Mouse (Mus musculus) adrenal gland, postnatal 10 days (tissue): Measurements from ENCODE around the gene Chtf18. TPM values are rescaled to one million over a fixed set of nuclear protein-coding genes. Genes with fewer than 3 reads are reported as not detected.
"Not testable (repeated sequence)": the region's sequence is repeated elsewhere in the genome, so short reads cannot be mapped to it uniquely, and the experiment has no call there.

ENCODE experiments used
- DNase-seq: peaks from one replicate; pipeline ENCODE4 v3.0.0; 2021; ENCODE audit warnings: mixed read lengths
- long read RNA-seq, 2 experiments: library from polyadenylated mRNA; stranded (forward); transcript quantifications; one replicate each; pipeline ENCODE4 v2.0.0; 2021
- total RNA-seq, 2 experiments: library from RNA; stranded (reverse); gene quantifications; 2 replicates each; pipeline ENCODE4 v1.2.3; 2021

Gene Chtf18
- 10 to 100 TPM in 1 of 2 experiments, 1 to 10 TPM in 1; 7.9 to 11.2 TPM for total RNA-seq
- long read RNA-seq, experiment 1, transcript Chtf18-206 (22 exons, 3,208 nt) = major isoform, 6 of 13 reads
- long read RNA-seq, experiment 1, partial matches to known transcripts = 1 of 13 reads
- long read RNA-seq, experiment 1, other reads (novel, unspliced or antisense) = 4 of 13 reads
- long read RNA-seq, experiment 2, transcript Chtf18-206 (22 exons, 3,208 nt) = major isoform, 6 of 15 reads
- long read RNA-seq, experiment 2, partial matches to known transcripts = 2 of 15 reads
- long read RNA-seq, experiment 2, other reads (novel, unspliced or antisense) = 4 of 15 reads

DNA sequence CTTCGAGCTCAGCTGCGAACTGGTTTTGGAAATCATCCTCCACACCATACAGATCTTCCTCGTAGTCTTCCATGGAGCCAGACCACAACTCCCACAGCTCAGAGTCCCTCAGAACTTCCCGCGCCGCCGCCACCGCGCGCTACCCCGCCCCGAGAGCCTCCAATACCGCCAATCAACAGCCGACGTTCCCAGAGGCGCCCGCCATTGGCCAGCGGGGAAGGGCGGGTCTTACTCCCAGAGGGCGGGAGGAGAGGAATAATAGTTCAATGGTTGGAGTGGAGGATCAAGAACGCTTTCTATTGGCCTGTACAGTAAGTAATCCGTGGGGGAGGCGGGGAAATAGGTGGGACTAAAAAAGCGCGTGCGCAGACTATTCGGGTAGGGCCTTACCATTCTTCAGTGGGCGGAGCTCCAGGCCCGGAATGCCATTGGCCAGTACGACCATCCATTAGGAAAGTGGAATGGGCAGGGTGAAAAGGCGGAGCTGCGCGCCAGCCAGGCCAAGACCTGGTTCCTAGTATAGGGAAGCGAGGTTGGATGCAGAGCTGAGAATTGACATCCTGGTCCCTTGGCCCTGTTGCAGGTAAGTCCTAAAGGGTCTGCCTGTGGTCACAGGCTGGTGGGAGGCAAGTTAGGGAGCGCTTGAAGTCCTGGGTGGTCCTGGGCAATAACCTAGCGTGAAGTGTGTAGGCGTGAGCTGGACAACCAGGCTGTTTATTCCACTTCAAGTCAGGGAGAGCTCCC, at the start of gene Chtf18, which contains the start of gene Rpusd1:
TSS of gene Chtf18 (minus strand) at position 155 of the 744 bp plus-strand sequence.
TSS of gene Rpusd1 (plus strand) at position 406 of the 744 bp plus-strand sequence.
- DNase-seq = peak; percentile 98

DNA sequence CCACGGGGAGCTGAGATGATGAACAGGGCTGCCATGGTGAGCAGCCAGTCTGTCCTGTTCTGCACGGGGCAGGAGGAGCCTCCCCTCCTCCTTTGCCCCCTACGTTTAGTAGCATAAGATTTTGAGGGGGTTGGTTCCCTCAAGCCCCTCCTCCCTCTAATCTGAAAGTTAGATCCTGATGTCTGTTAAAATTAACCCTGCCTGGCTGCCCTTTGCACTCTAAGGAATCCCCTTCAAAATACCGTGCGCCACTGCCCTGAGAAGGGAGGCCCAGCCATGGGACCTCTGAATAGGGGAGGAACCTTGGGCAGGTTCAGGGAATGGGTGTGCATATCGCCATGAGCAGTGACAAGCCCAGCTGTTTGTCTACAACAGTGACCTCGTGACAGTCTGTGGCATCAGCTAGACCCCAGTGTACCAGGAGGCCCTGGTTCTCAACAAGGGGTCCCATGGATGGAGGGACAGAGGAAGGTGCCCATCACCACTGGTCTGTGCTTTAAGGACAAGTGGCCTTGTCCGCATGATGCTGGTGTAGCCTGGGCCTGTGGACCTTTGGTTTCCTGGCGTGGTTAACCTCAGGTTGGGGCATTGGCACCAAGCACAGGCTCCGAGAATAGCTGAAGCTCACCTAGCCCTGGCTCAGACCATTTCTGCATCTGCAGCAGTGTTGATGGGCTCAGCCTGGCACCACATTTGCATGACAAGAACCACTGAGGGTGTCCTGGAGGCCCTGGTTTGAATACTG, 48.3 kb upstream of the Chtf18 start:
- DNase-seq = no peak

DNA sequence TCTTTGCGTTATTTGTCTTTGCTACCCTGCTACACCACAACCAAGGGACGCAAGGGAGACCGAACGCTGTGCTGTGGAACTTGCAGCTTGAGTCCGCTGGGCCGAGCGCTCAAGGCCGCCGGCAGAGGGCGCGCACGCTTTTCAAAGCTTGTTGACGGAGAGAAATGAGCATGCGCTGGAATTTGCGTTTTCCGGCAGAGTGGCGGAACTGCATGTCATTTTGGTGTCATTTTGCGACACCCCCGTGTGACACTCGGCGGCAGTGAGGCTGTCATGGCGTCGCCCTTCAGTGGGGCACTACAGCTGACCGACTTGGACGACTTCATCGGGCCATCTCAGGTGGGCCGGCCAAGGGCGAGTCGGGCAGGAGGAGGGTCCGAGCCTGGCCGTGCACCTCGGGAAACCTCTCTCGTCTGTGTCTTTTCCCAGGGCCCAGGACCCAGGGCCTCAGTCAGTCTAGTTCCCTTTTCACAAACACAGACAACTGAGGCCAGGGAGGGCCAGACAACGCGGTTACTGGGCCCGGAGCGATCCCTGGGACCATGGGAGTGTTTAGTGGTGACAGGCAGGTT, 46.4 kb upstream of the Chtf18 start, which contains the start of gene Narfl:
TSS of gene Narfl (plus strand) at position 228 of the 572 bp plus-strand sequence.
- peak; percentile 98 for DNase-seq

DNA sequence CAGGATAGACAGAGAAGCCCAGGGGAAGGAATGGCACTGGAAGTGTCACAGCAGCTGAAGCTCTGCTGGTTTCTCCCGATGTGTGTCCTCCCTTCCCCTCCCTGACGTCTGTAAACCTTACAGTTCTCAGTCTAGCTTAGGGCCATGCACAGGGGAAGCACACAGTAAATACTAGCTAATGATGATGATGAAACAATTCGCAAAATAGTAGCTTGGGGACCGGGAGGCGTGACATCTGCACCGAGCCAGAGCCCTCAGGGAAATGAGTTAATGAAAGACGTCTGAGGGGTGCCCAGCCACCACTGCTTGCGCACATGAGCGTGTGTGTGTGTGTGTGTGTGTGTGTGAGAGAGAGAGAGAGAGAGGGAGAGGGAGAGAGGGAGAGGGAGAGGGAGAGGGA, 42.1 kb upstream of the Chtf18 start:
- no peak for DNase-seq

DNA sequence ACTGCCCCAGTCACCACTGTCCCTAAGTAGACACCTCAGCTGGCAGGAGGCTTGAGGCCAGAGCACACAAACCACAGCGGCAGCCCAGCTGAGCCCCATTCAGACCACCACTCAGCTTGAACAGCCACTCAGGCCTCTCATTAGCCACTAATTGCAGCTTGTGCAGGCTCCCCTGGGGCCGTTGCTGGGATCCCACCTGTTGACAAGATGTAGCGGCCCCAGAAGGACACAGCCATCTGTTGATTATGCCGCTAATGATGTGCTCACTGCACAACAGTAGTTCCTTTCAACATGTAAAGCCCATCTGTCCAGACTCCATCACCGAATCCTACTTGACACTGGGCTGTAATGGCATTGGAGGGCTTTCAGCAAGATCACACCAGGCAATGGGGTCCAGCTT, 38.7 kb upstream of the Chtf18 start:
- DNase-seq = no peak

DNA sequence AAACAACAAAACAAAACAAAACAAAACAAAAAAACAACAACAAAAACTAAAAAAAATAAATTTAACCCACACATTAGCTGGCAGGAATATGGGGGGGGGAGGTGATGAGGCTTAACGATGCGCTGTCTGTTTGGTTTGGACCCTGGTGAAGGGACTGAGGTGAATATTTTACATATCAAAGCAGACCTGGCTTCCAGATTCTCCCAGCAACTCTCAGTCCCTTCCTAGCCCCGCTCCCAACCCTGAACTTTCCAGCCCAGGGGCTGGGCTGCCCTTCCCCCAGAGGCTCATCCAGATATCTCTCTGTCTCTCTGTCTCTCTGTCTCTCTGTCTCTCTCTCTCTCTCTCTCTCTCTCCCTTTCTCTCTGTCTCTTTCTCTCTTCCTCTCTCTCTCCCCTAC, 35.4 kb upstream of the Chtf18 start:
- DNase-seq = no peak

DNA sequence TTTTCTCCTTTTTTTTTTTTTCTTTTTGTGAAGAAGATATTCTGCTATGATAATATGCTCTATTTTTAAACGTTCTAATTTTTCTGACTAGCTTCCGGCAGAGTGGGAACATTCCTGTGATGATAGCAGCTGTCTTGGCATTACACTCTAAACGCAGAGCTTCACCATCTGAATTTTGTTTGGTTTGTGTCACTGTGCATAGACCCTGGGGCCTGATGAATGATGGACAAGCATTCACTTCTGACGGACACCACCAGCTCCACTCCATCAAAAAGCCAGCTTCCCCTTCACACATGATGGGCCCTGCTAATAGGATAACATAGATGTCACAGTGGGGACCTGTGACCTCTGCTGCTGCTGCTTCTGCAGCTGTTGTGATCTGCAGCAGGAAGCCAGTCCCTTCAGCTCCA, 34.3 kb upstream of the Chtf18 start:
- no peak for DNase-seq

DNA sequence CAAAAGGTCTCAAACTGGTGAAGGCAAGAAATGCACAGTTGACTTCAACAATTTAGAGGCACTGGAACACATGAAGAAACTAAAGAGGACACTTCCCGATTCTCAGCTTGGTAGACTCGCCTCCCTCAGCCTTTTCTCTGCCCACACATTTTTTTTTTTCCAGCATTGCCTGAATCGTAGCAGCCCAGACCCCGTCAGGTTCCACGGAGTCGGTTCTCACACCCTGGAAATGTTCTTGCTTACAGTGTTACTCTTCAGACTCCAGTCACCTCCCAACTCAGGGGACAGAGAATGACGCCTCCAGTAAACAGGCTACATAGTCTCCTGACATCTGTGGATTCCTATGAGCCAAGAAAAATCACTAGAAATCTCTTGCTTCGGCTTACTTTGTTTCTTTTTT, 32.9 kb upstream of the Chtf18 start:
- DNase-seq = no peak

DNA sequence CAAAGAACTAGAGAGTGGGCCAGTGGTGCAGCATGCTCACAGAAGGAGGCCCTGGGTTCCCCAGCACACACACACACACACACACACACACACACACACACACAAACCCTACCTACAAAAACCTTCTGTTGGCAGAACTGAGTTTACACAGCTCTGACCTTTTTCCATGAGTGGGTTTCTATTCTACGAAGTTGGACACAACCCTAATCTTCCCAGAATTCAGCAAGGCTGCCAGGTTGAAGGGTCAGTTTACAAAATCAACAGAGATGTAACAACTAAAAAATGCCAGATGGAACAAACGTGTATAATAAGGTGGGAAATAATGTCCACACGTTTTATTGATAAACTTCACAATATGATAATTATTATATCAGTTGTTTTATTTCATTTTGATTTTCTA, 30.5 kb upstream of the Chtf18 start:
- no peak for DNase-seq

DNA sequence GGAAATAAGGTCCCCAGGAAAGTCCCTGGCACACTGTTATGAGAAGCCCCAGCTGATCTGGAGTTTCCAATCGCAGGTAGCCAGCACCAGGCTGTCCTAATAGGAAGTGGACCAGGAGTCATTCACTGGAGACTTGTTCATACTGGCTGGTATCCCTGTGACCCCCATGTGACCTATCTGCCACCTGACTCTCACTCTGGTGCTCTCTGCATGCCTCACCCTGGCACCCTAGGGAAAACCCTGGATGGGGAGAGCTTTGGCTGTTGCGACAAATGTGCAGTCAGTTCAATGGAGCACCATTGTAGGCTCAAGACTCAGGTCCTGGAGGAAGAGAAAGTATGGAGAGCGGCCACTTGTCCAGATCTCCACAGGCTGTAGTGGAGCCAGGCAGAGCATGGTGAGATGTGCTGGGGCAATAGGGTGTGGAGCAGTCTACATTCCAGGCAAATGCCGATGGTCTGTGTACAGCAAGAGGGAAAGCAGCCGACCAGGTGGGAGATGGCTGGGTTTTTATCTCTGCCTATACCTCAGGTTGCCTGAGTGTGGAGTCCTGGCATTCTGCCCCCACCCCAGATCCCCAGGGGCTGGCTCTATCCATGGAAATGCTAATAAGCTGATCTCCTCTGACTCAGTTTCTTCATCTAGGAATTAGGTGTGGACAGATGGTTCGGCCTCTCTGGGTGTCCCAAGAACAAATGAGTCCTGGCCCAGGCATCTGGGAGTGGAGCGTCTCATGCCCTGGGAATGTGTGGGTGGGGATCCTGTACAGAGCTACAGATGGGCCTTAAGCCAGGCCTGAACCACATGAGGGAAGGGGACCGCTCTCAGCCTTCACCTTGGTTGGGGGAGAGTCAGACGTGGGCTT, 29.4 kb upstream of the Chtf18 start:
- DNase-seq = no peak

DNA sequence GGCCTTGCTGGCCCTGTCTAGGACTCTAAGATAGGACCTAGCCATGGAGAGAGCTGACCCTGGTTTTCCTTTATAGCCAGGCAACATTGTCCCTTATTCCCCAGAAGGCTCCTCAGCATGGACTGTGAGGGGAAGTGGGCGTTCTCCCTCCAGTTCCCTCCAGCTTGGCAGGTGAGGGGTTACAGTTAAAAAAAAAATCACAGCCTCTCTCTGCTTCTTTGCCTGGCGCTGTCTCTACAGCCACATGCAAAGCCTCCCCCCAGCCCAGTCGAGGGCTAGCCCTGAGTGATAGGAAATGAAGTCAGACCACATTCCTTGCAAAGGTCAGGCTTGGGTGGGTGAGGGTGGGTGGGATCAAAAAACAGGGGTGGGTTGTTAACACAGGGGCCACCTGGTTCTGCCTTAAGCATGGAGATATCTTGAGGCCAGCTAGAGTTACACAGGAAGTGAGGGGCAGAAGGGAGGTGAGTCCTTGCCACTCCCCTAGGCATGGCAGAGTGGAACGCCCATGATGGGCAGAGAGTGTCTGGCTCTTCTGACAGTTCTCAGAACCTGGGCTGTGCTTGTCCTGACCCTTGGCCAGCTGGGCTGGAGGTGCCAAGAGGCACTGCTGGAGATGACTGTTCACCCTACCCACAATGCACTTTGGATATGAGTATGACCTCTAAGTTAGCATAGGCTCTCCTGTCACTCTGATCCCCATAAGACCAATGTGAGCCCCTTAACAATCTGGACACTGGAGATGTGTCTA, 28.6 kb upstream of the Chtf18 start:
- DNase-seq = no peak

DNA sequence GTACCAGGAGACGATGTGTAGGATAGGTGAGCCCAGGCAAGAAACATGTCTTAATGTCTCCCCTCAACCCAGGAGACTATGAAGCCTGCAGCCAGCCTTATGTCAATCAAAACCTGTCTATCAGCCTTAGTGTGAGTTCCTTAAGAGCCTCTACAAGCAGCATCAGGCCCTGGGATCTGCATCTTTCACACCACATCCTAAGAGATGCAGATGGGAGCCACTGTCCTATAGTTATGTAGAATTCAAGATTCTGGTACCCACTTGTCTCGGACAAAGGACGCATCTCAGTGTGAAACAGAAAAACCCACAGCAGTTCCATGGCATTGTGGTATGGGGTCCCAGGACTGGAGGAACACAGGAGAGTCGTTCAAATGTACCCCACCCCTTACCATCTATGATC, 27.9 kb upstream of the Chtf18 start:
- no peak for DNase-seq

DNA sequence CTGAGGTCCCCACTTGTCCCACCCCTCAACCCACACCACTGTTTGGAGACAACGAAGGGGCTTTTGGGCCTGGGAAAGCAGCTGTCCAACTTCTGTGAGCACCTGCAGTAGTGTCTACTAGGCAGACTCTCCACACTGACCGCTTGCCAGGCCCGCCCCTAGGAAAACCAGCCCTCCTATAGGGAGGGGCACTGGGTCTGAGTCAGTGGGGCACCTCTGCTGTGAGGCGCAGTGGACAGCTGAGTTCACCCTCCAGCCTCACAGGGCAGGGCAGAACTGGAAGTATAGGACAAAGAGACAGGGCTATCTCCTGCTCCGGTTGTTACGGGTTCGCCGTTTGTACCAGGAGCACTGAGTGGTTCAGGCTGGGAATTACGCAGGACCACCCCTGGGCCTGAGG, 27.0 kb upstream of the Chtf18 start, which contains the start of gene Msln:
TSS of gene Msln (minus strand) at position 138 of the 400 bp plus-strand sequence.
- no peak for DNase-seq

DNA sequence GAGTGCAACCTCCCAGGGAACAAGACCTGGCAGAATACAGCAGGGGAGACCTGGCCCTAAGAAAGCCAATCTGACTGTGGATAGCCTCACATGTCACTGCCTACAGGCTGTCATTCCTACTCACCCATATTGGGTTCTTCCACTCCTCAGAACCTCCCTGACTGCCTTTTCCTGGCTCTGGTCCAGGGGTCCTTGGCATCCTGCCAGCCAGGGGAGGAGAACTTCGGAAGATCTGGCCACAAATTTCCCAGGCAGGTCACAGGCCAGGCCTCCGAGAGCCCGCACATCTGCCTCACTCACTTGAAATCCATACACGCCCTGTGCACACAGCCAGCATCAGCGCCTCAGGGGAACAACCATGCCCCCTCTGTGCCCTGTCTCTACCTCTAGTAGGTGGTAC, 24.2 kb upstream of the Chtf18 start:
- peak; percentile 88 for DNase-seq

DNA sequence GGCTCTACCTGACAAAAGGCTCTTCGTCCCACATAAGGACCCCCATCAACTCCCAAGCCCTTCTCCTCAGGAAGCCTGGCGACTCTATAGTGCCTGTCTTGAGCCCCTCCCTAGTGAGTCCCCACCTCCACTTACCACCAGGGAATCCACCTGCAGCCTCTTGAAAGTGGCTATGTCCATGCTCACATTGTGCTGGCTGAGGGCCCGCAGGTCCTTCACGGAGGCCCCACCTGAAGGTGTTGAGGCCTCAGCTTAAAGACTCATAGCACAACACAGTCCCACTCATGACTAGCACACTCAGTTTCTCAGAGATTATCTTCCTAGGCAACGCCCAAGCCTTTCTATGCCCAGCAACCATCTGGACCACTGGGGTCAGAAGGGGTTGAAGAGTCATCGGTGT, 22.1 kb upstream of the Chtf18 start:
- DNase-seq = no peak

DNA sequence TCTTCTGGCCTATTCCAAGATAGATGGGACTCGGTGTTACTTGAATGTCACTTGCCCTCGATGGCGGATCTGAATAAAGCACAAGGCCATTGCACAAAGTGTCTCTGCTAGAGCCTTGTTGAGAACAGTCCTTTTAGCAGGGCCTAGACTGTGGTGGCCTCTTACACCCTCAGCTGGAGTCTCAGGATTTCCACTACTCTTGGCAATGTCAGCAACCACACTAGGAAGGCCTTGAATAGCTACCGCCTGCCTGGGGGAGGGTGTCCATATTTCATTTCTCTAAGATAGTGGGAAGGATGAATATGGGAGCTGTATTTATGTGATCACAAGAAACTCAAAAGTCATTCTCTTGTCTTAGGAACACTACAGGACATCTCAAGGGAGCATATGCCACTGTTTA, 21.0 kb upstream of the Chtf18 start:
- no peak for DNase-seq

DNA sequence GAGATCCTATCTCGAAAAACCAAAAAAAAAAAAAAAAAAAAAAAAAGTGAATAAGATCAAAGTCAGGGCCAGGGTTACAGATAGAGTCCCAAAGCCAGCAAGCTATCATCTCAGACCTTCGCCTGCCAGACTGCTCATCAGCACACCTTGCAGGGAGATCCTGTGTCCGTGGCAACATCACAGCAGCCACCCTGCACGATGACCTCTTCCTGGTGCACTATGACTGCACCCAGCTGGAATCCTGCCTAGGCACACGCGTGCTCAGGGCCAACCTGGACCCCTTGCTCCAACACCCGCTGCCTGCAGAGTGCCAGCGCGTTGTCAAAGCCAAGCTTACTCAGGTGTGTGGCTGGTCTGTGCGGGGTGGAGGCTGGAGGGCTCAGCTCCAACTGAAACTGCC, 17.1 kb upstream of the Chtf18 start:
- DNase-seq = no peak

DNA sequence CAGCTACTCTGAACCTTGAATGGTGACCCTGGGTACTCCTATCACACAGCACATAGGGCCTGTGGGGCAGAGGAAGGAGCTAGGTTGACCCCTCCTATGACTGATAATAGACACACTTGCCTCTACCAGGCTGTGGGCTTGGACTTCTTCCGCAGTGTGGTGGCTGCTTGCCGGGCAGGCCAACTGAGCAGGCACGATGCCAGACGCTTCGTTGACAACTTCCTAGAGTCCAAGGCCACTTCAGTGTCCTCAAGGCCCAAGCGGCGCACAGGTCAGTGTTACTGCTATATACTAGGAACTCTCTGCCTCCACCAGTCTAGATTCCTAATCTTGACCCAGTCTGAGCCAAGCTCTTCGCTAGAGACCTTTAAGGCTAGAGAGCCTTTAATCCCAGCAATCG, 16.6 kb upstream of the Chtf18 start:
- peak; percentile 64 for DNase-seq

DNA sequence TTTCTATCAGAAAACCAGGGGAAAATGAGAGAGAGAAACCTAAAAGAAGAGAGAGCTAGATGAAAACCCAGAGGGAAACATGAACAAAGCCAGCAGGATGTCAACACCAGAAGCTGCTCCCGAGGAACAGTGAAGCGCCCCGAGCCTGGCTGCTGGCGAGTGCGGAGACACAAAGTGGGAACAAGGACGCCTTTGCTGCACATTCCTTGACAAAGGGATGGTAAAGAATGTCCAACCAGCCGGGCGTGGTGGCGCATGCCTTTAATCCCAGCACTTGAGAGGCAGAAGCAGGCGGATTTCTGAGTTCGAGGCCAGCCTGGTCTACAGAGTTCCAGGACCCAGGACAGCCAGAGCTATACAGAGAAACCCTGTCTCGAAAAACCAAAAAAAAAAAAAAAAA, 14.3 kb upstream of the Chtf18 start:
- DNase-seq = not testable (repeated sequence)

DNA sequence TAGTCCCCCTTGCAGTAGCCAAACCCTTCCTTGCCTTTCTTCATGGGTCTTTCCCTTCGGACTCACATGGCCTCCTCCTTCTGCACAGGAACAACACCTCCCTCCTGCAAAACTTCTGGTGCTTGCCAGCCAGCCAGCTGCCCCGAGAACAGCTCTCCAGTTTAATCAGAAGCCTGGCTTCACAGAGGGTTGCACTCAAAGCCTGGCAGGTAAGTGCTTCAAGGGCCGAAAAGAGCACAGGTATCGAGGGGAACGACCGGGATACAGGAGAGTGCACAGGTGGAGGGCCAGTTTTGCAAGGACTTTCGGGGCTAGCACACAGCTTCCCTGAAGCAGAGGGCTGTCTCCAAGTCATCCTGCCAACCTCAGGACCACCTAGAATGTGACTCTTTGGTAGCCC, 11.6 kb upstream of the Chtf18 start:
- no peak for DNase-seq

DNA sequence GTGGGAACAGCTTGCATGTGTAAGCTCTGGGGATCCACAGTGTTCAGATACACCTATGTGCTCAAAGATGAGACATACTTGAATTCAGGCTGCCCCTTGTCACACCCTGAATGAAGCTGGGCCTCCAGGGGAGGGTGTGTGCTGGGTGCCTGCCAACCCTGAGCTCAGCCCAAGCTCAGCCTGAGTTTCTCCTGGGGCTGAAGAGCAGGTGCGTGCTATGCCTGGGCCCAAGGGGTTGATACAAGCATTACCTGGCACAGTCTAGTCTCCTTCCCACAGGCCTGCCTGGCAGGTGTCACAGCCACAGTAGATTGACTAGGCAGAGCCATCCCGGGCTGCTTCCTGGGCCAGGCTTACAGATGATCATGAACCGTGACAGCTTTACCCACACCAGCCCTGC, 8.5 kb upstream of the Chtf18 start, which contains the start of gene Mslnl:
TSS of gene Mslnl (plus strand) at position 298 of the 400 bp plus-strand sequence.
- no peak for DNase-seq
